Mouse (Mus musculus) lung, postnatal 0 days (tissue): ENCODE measurements at regions not wholly inside any gene's neighbourhood (a gene's known extent, or its start where the extent isn't known, plus 50 kb on each side); places are given as distances from the start of the nearest gene placed in this dataset.
"Not testable (repeated sequence)": the region's sequence is repeated elsewhere in the genome, so short reads cannot be mapped to it uniquely, and the experiment has no call there.

ENCODE experiments used
- ATAC-seq: fragments of 200-750 bp; cut with Nextera tagmentation; 2 replicates; pipeline ENCODE4 v1.8.0; 2017; ENCODE audit warnings: moderate library complexity
- DNase-seq: peaks from one replicate; pipeline ENCODE4 v3.0.0-alpha.2; 2016; ENCODE audit warnings: low spot score
- H3K27ac ChIP-seq: fragments of 300-500 bp; sonication (generic); 2 replicates; pipeline ENCODE4 v1.5.1; 2014; ENCODE audit warnings: antibody characterized with exemption, mild to moderate bottlenecking, low read length, mixed read lengths
- H3K27me3 ChIP-seq: fragments of 300-500 bp; sonication (generic); replicated peaks from 2 replicates; pipeline ENCODE4 v1.6.1; 2014; ENCODE audit warnings: low read length, mixed read lengths; ENCODE audit not compliant: insufficient read depth
- H3K36me3 ChIP-seq: fragments of 300-500 bp; sonication (generic); 2 replicates; pipeline ENCODE4 v1.6.1; 2014; ENCODE audit warnings: low read length, mixed read lengths; ENCODE audit not compliant: insufficient read depth
- H3K4me1 ChIP-seq: fragments of 300-500 bp; sonication (generic); 2 replicates; pipeline ENCODE4 v1.6.1; 2014; ENCODE audit warnings: antibody characterized with exemption, low read depth, low read length, mixed read lengths; ENCODE audit not compliant: insufficient read depth
- H3K4me2 ChIP-seq: fragments of 300-500 bp; sonication (generic); replicated peaks from 2 replicates; pipeline ENCODE4 v1.6.1; 2014; ENCODE audit warnings: low read depth, mild to moderate bottlenecking, low read length, moderate library complexity, mixed read lengths
- H3K4me3 ChIP-seq: fragments of 300-500 bp; sonication (generic); 2 replicates; pipeline ENCODE4 v1.5.1; 2014; ENCODE audit warnings: low read depth, low read length
- H3K9ac ChIP-seq: fragments of 300-500 bp; sonication (generic); replicated peaks from 2 replicates; pipeline ENCODE4 v1.6.1; 2014; ENCODE audit warnings: low read depth, mild to moderate bottlenecking
- H3K9me3 ChIP-seq: fragments of 300-500 bp; sonication (generic); 2 replicates; pipeline ENCODE4 v1.6.1; 2016; ENCODE audit warnings: low read length, mixed read lengths
- CTCF ChIP-seq: IDR thresholded peaks from 2 replicates; pipeline ENCODE4 v1.5.1; 2016; ENCODE audit warnings: antibody characterized with exemption, mild to moderate bottlenecking
- EP300 ChIP-seq: IDR thresholded peaks from 2 replicates; pipeline ENCODE4 v1.6.1; 2016; ENCODE audit warnings: antibody characterized with exemption, mild to moderate bottlenecking, control low read depth
- WGBS: fragments of 180-500 bp; shearing (Covaris S2); extraction: QIAGEN DNeasy Blood & Tissue Kit; methylation state at CpG from one replicate; pipeline ENCODE4 v1.1.7; 2014; 5-methylcytosine and 5-hydroxymethylcytosine counted together

GRCm38 (mm10) chr17:13504365-13504764 is 150.0 kb downstream of the Tcp10c start:
- 47% methylated on average over 1 of the region's 1 CpGs for WGBS
- H3K27ac ChIP-seq, H3K9me3 ChIP-seq: not testable (repeated sequence)

GRCm38 (mm10) chr17:13504827-13505268 is 150.5 kb downstream of the Tcp10c start:
- not testable (repeated sequence) for H3K4me3 ChIP-seq, H3K9me3 ChIP-seq, H3K27ac ChIP-seq, H3K9ac ChIP-seq, H3K4me1 ChIP-seq, H3K4me2 ChIP-seq, H3K27me3 ChIP-seq, H3K36me3 ChIP-seq
- WGBS: 27% methylated on average over 7 of the region's 9 CpGs
- ATAC-seq (peak; percentile 35), DNase-seq (peak; percentile 41)

More at GRCm38 (mm10) chr17:13504365-13504764, 150.0 kb downstream of the Tcp10c start:
- H3K4me2 ChIP-seq, H3K4me3 ChIP-seq, H3K9ac ChIP-seq, ATAC-seq, H3K36me3 ChIP-seq, H3K4me1 ChIP-seq, H3K27me3 ChIP-seq, DNase-seq: not testable (repeated sequence)

- H3K4me3 ChIP-seq, H3K9me3 ChIP-seq, H3K4me1 ChIP-seq, H3K27ac ChIP-seq, H3K4me2 ChIP-seq, H3K27me3 ChIP-seq, H3K9ac ChIP-seq, H3K36me3 ChIP-seq: not testable (repeated sequence)
- ATAC-seq: peak; percentile 65
- WGBS: 23% methylated on average over 2 of the region's 3 CpGs
- DNase-seq: peak; percentile 5
Measured at GRCm38 (mm10) chr17:13507397-13508063, 153.2 kb downstream of the Tcp10c start.

DNA sequence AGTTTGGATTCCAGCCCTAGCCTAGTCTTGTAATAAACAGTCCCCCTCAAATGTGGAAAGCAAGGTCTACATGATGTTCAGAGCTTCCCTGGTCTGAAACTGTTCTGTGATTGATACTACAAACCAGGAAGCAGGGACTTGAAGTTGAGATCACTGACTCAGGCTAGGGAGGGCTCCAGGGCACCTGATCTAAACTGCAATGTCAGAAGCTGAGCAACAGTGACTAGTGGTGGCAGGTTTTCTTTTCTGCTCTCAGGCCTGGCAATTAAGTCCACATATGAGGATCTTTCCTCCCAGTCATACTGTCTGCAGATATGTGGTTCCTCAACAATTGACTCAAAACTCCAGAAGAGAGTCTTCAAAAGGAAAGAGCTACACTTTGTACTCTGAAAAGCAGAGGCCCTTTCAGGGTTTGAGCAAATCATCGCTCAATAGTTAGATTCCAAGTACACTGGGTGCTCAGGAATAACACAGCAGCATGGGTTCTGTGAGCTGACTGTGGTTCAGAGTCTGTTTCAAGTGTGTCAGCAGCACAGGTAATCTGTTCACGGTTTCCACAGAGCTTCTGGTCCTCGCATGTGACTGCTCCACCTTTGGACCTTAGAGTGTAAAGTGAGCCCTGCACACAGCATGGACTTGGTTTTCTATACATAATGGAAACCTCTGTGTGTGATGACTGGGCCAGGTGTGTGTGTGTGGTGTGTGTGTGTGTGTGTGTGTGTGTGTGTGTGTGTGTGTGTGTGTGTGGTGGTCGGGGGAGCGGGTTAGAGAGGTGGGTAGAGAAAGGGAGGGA is 165.2 kb downstream of the Tcp10c start:
- 70% methylated on average over 3 of the region's 5 CpGs for WGBS
- not testable (repeated sequence) for H3K4me1 ChIP-seq, H3K4me3 ChIP-seq, H3K9me3 ChIP-seq, DNase-seq, ATAC-seq, H3K36me3 ChIP-seq, H3K4me2 ChIP-seq, H3K9ac ChIP-seq, H3K27ac ChIP-seq, H3K27me3 ChIP-seq

- H3K27ac ChIP-seq, H3K27me3 ChIP-seq, H3K9ac ChIP-seq, ATAC-seq, H3K4me2 ChIP-seq, H3K4me3 ChIP-seq, H3K9me3 ChIP-seq, H3K36me3 ChIP-seq, H3K4me1 ChIP-seq, DNase-seq: not testable (repeated sequence)
- WGBS: 64% methylated on average over 5 of the region's 5 CpGs
Measured at GRCm38 (mm10) chr17:13532579-13532978, 178.2 kb downstream of the Tcp10c start.

DNA sequence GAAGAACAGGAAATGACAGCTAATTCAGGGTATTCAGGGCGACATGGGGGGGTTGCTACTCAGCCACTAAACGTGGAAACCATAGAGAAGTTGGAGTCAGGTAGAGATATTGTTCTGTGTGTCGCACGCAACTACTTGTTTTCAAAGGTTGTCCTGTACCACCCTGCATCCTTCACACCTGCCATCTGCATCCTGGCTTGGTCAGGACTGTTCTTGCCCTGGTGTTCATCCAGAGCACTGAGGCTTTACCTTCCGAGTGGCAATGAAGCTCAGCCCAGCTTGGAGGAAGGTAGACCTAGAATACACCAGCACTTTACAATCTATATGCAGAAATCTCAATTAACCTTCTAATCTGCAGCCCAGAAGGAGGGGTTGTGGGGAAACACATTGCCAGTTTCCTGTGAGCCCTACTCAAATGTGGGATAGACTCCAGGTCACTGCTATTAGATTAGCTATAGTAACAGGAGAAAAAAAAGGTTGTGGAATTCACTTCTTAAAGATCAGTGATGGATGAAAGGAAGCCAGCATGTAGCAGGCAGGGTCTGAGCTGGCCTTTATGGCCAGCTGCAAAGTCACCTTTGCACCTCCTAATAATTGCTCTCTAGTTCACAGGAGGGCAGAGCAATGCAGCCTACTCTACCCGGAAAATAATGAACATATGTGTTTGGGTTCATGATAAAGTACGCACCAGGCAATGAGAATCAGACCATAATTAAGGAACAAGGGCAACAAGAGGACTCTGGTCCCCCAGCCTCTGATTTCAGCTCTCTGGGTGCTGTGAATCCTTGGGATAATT is 186.3 kb downstream of the Tcp10c start:
- no peak overlapping the region for H3K4me2 ChIP-seq
- H3K9ac ChIP-seq: no peak overlapping the region
- no peaks in the 10 kb centered on the region for H3K4me1 ChIP-seq
- H3K36me3 ChIP-seq: no peaks in the 10 kb centered on the region
- no peak overlapping the region for H3K4me3 ChIP-seq
- H3K27ac ChIP-seq: no peak overlapping the region
- no peaks in the 10 kb centered on the region for H3K27me3 ChIP-seq
- peaks cover 22% of the 10 kb centered on the region for H3K9me3 ChIP-seq
- ATAC-seq: no peak
- 79% methylated on average over 7 of the region's 7 CpGs for WGBS
- peak; percentile 6 for DNase-seq
- TF ChIP-seq EP300 (no peak), CTCF (no peak)
